Mouse (Mus musculus) testis, postnatal 10 days (tissue): ENCODE measurements around the gene Psme3.

Experiments used
- DNase-seq: peaks from one replicate; pipeline ENCODE4 v3.0.0; 2021; ENCODE audit warnings: low spot score

The Psme3 gene

GRCm38 (mm10) chr11:101315665-101316500 lies at the start of gene Psme3:
Gene Psme3 (plus strand): TSS chr11:101316213.
- peak; percentile 93 for DNase-seq

GRCm38 (mm10) chr11:101269577-101270116 lies 46.4 kb upstream of the Psme3 start:
- DNase-seq = peak; percentile 49

- DNase-seq = no peak
These were observed 43.6 kb upstream of the Psme3 start for GRCm38 (mm10) chr11:101272446-101272845.

DNA sequence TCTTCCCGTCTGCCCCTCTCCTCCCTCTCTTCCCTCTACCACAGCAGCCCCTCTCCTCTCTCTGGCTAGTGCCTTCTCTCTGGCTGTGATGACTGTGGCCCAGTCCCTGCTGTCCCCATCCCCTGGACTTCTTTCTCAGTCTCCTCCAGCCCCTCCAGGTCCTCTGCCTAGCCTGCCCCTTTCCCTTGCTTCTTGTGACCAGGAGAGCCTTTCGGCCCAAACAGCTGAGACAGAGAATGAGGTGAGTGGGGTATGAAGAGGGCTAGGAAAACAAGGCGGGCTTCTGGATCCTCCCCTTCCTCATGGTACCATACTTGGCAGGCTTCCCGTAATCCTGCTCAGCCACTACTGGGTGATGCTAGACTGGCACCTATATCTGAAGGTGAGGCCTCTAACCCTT lies 40.7 kb upstream of the Psme3 start:
- no peak for DNase-seq

DNA sequence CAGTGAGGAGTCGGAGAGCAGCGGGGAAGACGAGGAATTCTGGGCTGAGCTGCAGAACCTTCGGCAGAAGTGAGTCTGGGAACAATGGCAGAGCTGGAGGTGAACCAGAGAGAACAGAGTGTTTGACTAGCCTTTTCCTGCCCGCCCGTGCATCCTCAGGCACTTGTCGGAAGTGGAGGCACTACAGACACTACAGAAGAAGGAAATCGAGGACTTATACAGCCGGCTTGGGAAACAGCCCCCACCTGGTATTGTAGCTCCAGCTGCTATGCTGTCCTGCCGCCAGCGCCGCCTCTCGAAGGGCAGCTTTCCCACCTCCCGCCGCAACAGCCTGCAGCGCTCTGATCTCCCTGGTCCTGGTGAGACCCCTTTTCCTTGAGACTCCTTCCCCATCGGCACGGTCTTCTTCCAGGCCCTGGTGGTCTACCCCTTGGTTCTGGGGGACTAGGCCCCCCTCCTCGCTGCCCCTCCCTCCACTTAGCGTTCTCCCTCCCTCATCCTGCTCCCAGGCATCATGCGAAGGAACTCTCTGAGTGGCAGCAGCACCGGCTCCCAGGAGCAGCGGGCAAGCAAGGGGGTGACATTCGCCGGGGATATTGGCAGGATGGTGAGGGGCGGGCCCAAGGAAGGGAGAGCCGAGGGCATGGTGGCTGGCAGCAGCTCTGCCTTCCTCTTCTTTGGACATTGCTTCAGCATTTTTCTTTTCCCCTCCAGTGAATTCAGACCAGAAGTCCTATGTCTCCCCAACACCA lies 39.5 kb upstream of the Psme3 start:
- peak; percentile 51 for DNase-seq

- DNase-seq = no peak
These were observed 38.4 kb upstream of the Psme3 start for GRCm38 (mm10) chr11:101277381-101278222.

GRCm38 (mm10) chr11:101278223-101279192 lies 37.5 kb upstream of the Psme3 start, which contains the start of the genes Cntd1 and Coa3:
Gene Cntd1 (plus strand): TSS chr11:101279012.
Gene Coa3 (minus strand): TSS chr11:101279114.
- DNase-seq = peak; percentile 82

- DNase-seq = peak; percentile 48
These were observed 36.8 kb upstream of the Psme3 start for GRCm38 (mm10) chr11:101279193-101279569.

- no peak for DNase-seq
These were observed 35.2 kb upstream of the Psme3 start for GRCm38 (mm10) chr11:101280837-101281236.

DNA sequence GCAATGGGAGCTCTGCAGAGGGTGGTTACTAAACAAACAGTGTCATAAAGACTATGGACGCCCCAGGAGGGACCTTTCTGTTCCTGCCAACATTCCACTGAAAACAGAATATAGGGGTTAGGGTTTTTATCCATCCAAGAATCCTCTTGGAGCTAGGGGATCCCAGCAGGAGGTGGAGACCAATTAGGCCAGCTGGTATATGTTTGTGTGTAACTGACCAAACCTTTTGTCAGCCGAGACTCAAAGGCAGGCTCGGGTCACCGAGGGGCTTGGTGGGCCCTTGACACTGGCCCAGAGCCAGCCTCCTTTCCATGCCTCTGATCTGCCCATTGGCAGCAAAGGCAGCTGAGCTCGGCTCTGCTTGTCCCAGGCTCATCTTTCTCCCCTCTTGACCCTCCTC lies 33.1 kb upstream of the Psme3 start:
- no peak for DNase-seq

DNA sequence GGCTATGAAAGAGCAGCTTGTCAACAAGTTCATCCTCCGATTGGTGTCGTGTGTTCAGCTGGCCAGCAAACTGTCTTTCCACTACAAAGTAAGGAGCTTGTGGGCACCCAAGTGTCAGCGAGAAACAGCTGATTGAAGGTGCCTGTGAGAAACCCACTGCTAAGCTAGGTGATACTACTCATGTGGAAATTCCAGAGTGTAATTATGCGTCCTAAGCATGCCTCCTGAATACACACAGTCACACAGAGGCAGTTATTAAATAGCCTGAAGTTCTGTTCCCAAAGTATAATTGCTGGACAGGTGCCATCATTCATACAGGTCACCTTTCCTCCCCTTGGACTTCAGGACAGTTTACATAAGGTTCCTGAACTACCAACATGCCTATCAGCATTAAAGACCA lies 32.2 kb upstream of the Psme3 start:
- no peak for DNase-seq

DNA sequence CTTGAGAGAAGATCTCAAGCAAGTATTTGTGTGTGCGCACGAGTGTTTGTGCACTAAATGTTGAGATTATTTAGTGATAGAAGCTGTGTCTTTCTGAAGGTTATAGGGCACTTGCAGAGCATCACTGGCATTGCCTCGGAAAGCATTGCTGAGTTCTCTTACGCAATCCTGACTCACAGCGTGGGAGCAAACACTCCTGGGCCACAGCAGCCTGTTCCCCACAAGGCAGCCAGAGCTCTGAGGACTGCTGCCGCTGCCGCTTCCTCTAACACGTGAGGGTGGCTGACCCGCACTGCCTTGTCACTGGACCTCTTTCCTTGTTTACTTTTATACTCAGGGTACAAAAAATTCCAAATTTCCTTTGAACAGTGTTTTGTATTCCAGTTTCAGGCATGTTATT lies 28.7 kb upstream of the Psme3 start:
- no peak for DNase-seq

DNA sequence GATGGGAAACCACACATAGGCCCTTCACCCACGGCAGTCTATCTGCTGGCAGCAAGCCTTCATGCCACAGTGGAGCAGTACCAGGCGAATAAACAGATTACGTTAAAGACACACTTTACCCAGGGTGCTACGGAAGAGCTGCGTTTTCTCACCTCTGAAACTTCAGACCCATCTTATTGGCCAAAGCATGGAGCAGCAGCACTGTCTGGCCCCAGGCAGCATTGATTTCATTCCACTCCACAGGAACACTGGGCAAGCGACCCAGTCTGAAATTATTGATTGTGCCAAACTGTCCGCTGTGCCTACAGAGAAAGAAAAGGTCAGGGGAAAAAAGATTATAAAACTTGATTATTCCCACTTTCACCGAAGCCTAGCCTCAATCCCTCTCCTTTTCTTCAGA lies 24.8 kb upstream of the Psme3 start:
- DNase-seq = no peak

DNA sequence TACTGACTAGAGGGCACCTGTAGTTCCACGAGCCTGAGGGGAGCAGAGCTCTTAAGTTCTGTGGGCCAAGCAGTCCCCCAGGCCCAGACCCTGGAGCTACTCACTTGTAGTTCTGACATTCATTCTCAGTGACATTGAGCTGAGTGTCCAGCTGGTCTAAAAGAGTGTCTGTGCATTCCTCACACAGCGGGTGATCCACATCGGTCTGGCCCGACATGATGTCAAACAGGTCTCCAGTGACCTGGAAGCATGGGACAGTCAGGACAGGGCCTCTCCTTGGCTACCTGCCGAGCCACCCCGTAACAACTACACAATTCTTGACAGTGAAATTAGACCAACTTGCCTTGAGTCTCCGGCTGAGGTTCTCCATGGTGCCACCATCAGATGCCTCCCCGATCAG lies 20.8 kb upstream of the Psme3 start:
- DNase-seq = no peak

- peak; percentile 57 for DNase-seq
These were observed 15.1 kb upstream of the Psme3 start for GRCm38 (mm10) chr11:101300881-101301280.

- DNase-seq = no peak
These were observed 14.6 kb upstream of the Psme3 start for GRCm38 (mm10) chr11:101301299-101302003.

DNA sequence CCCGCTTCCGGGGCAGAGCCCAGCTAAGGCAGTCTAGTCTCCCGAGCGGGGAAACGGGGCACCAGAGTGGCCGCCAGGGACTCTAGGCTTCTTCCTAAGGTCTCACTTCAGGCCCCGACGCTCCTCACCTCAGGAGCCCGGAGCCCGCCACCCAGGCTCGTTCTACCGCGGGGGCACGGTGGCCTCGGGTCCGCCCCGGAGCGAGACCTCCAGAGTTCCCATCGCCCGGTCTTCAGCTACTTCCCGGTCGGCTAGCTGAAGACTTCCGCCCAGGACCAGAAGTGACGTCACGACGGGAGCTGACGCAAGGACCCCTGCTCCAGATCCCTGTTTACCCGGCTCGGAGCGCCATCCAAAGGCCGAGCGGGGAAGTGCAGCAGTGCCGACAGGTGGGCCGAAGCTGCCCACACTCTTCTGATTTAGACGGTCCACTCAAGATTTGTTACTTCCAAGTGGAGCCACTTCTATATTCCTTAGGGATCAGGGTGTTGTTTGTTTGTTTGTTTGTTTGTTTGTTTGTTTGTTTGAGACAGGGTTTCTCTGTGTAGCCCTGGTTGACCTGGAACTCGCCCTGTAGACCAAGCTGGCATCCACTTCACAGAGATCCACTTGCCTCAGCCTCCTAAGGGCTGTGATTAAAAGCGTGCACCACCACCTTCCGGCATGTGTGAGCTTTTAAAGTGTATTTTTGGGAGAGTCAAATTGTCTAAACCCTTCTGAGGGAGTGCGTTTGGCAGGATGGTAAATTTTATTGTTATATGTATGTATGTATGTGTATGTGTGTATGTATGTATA lies 13.8 kb upstream of the Psme3 start, which contains the start of gene Becn1:
TSS of gene Becn1 (minus strand) at position 283 of the 795 bp plus-strand sequence.
- DNase-seq = peak; percentile 100

- DNase-seq = no peak
These were observed 8.3 kb upstream of the Psme3 start for GRCm38 (mm10) chr11:101307744-101308143.

GRCm38 (mm10) chr11:101311083-101311482 lies 4.9 kb upstream of the Psme3 start:
- no peak for DNase-seq
